ENCODE assay signal across 9 mouse cellular contexts in the genomic region with DNA sequence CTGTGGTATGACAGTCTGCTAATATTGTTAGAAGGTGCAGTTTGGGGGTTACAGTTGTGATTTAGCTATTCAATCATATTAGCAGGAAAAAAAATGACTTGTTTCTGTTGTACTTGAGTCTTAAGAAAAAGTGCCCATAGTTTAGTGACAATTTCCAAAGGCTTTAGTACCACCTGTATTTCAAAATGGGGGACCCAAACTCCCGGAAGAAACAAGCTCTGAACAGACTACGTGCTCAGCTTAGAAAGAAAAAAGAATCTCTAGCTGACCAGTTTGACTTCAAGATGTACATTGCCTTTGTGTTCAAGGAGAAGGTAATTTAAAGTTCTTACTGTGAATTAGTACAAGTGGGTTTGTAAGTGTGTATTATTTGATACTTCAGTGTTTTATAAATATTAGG. TPM values are rescaled to one million over a fixed set of nuclear protein-coding genes. Genes with fewer than 3 reads are reported as not detected.
DNase-seq lines count a peak whose midpoint lies in the region; ATAC-seq and TF ChIP-seq lines count a peak whose summit lies in the region.
"Had no signal": no experiment of that assay in that cellular context is flagged by ENCODE, and none has a peak within 500 bp of the region (broad histone marks: within the 10 kb centered on the region; RNA-seq: fewer than 3 reads in every experiment).

No protein-coding gene starts in this region.

- H3K4me2 ChIP-seq in kidney, postnatal 0 days (ENCODE audit: low read length), result peak overlapping the region; percentile 81
- H3K4me2 ChIP-seq in hindbrain, postnatal 0 days (ENCODE audit: low read depth, low read length), result peak overlapping the region; percentile 91
- peak overlapping the region; percentile 94 for H3K4me2 ChIP-seq in midbrain, embryonic 16.5 days (ENCODE audit: low read length)

- H3K9me3 ChIP-seq in kidney, postnatal 0 days (replicated peaks; ENCODE audit: low read length), result no peaks in the 10 kb centered on the region
- H3K9me3 ChIP-seq in embryonic facial prominence, embryonic 10.5 days, result no peaks in the 10 kb centered on the region
- no peaks in the 10 kb centered on the region for H3K9me3 ChIP-seq in hindbrain, postnatal 0 days (ENCODE audit: low read length)
- no peaks in the 10 kb centered on the region for H3K9me3 ChIP-seq in midbrain, embryonic 16.5 days (replicated peaks; ENCODE audit: control insufficient read depth, low read length, poor library complexity, severe bottlenecking)

- no peak for ATAC-seq in kidney, postnatal 0 days (replicated peaks; ENCODE audit: low FRiP score, low read depth)
- no peak for ATAC-seq in hindbrain, postnatal 0 days
- ATAC-seq in midbrain, embryonic 16.5 days, result no peak
- ATAC-seq: inflammation-experienced regulatory T-cells, adult 6 months had no signal

- WGBS in kidney, postnatal 0 days, result 1% methylated on average over 2 of the region's 2 CpGs
- WGBS in embryonic facial prominence, embryonic 10.5 days, result 47% methylated on average over 2 of the region's 2 CpGs
- 14% methylated on average over 2 of the region's 2 CpGs for WGBS in hindbrain, postnatal 0 days
- 10% methylated on average over 2 of the region's 2 CpGs for WGBS in midbrain, embryonic 16.5 days

- H3K9ac ChIP-seq in kidney, postnatal 0 days (ENCODE audit: low read depth, low read length), result peak overlapping the region; percentile 6; the same call in 1 of the 2 replicates
- no peak overlapping the region for H3K9ac ChIP-seq in hindbrain, postnatal 0 days (replicated peaks; ENCODE audit: low read length)
- H3K9ac ChIP-seq in midbrain, embryonic 16.5 days (ENCODE audit: low read depth, low read length), result peak overlapping the region; percentile 45; the same call in 1 of the 2 replicates

- no peak overlapping the region for H3K27ac ChIP-seq in kidney, postnatal 0 days
- H3K27ac ChIP-seq in embryonic facial prominence, embryonic 10.5 days (replicated peaks), result no peak overlapping the region
- H3K27ac ChIP-seq in hindbrain, postnatal 0 days, result no peak overlapping the region
- H3K27ac ChIP-seq in midbrain, embryonic 16.5 days (ENCODE audit: low read length), result no peak overlapping the region

- DNase-seq in kidney, postnatal 0 days (ENCODE audit: low spot score), result no peak
- no peak for DNase-seq in kidney, postnatal 14 days
- DNase-seq in embryonic facial prominence, embryonic 10.5 days (ENCODE audit: low spot score), result no peak
- DNase-seq in hindbrain, postnatal 0 days (ENCODE audit: low spot score), result no peak
- DNase-seq in spleen, adult 12 weeks (ENCODE audit: low spot score), result no peak
- DNase-seq in adrenal gland, adult (ENCODE audit: inconsistent age in 2 of 2, low spot score in 1 of 2), result no peak
- DNase-seq in cerebellum, adult 9-11 months, result no peak

- peak overlapping the region; percentile 98 for H3K4me3 ChIP-seq in kidney, postnatal 0 days (replicated peaks; ENCODE audit: low read depth, low read length)
- peak overlapping the region; percentile 99 for H3K4me3 ChIP-seq in embryonic facial prominence, embryonic 10.5 days
- peak overlapping the region; percentile 97 for H3K4me3 ChIP-seq in hindbrain, postnatal 0 days (ENCODE audit: low read length)
- peak overlapping the region; percentile 61 for H3K4me3 ChIP-seq in midbrain, embryonic 16.5 days (ENCODE audit: low read depth, low read length)

- H3K36me3 ChIP-seq in kidney, postnatal 0 days (ENCODE audit: insufficient read depth, low read length), result peaks cover 16% of the 10 kb centered on the region
- H3K36me3 ChIP-seq in embryonic facial prominence, embryonic 10.5 days (replicated peaks), result peaks cover 36% of the 10 kb centered on the region
- H3K36me3 ChIP-seq in hindbrain, postnatal 0 days (ENCODE audit: insufficient read depth, low read length), result no peaks in the 10 kb centered on the region
- peaks cover 5% of the 10 kb centered on the region; the same call in 1 of the 2 replicates for H3K36me3 ChIP-seq in midbrain, embryonic 16.5 days (ENCODE audit: control insufficient read depth, insufficient read depth, low read length)

- TF ChIP-seq CTCF in kidney, postnatal 0 days (IDR thresholded peaks at IDR 0.05; ENCODE audit: low read depth), result no peak
- no peak for TF ChIP-seq CTCF in hindbrain, postnatal 0 days (IDR thresholded peaks at IDR 0.05; ENCODE audit: low read depth)

- H3K27me3 ChIP-seq in kidney, postnatal 0 days (ENCODE audit: insufficient read depth, low read length), result no peaks in the 10 kb centered on the region
- no peaks in the 10 kb centered on the region for H3K27me3 ChIP-seq in embryonic facial prominence, embryonic 10.5 days (replicated peaks; ENCODE audit: low read depth, poor library complexity, severe bottlenecking)
- no peaks in the 10 kb centered on the region for H3K27me3 ChIP-seq in hindbrain, postnatal 0 days (ENCODE audit: insufficient read depth, low read length)
- no peaks in the 10 kb centered on the region for H3K27me3 ChIP-seq in midbrain, embryonic 16.5 days (ENCODE audit: control insufficient read depth, insufficient read depth, low read depth, low read length)

- H3K4me1 ChIP-seq in kidney, postnatal 0 days (replicated peaks; ENCODE audit: insufficient read depth, low read length), result 0 out of 2 replicates have a peak, but pooled peaks cover 5% of the 10 kb centered on the region
- H3K4me1 ChIP-seq in embryonic facial prominence, embryonic 10.5 days, result peaks cover 35% of the 10 kb centered on the region
- H3K4me1 ChIP-seq in hindbrain, postnatal 0 days (ENCODE audit: insufficient read depth, low read length), result peaks cover 7% of the 10 kb centered on the region; the same call in 1 of the 2 replicates
- H3K4me1 ChIP-seq in midbrain, embryonic 16.5 days (ENCODE audit: control insufficient read depth, insufficient read depth, low read length), result peaks cover 24% of the 10 kb centered on the region

RNA-seq across cellular contexts. Expression of a gene that starts 1.7 kb away (rescaled TPM):
- polyA plus RNA-seq in kidney, postnatal 0 days (2015; fragmentation: Nextera tagmentation; extraction: Ambion mirVana), result 19.1 and 20.6 TPM in 2 replicates
- polyA plus RNA-seq in embryonic facial prominence, embryonic 10.5 days (2016; fragmentation: Nextera tagmentation; extraction: Ambion mirVana), result 10.2 and 11.2 TPM in 2 replicates
- 39.2 and 40.8 TPM in 2 replicates for total RNA-seq in hindbrain, postnatal 0 days (2014; rRNA removed)
- polyA plus RNA-seq in hindbrain, postnatal 0 days (2015; fragmentation: Nextera tagmentation; extraction: Ambion mirVana), result 16.4 and 18.1 TPM in 2 replicates
- polyA plus RNA-seq in midbrain, embryonic 16.5 days (2015; fragmentation: Nextera tagmentation; extraction: Ambion mirVana), result 19.8 and 25.9 TPM in 2 replicates

RNA-seq across cellular contexts. Expression of a gene that starts 28.1 kb away (rescaled TPM):
- polyA plus RNA-seq in kidney, postnatal 0 days (2015; fragmentation: Nextera tagmentation; extraction: Ambion mirVana), result 238 and 244 TPM in 2 replicates
- 55.1 and 65.5 TPM in 2 replicates for polyA plus RNA-seq in embryonic facial prominence, embryonic 10.5 days (2016; fragmentation: Nextera tagmentation; extraction: Ambion mirVana)
- total RNA-seq in hindbrain, postnatal 0 days (2014; rRNA removed), result 14.7 and 19.3 TPM in 2 replicates
- 69.7 and 74.2 TPM in 2 replicates for polyA plus RNA-seq in hindbrain, postnatal 0 days (2015; fragmentation: Nextera tagmentation; extraction: Ambion mirVana)
- polyA plus RNA-seq in midbrain, embryonic 16.5 days (2015; fragmentation: Nextera tagmentation; extraction: Ambion mirVana), result 49.6 and 53.3 TPM in 2 replicates

RNA-seq across cellular contexts. Expression of a gene that starts 28.3 kb away (rescaled TPM):
- 50.8 and 51.8 TPM in 2 replicates for polyA plus RNA-seq in kidney, postnatal 0 days (2015; fragmentation: Nextera tagmentation; extraction: Ambion mirVana)
- polyA plus RNA-seq in embryonic facial prominence, embryonic 10.5 days (2016; fragmentation: Nextera tagmentation; extraction: Ambion mirVana), result 71.9 and 74.9 TPM in 2 replicates
- 30.0 and 30.9 TPM in 2 replicates for total RNA-seq in hindbrain, postnatal 0 days (2014; rRNA removed)
- 36.6 and 38.8 TPM in 2 replicates for polyA plus RNA-seq in hindbrain, postnatal 0 days (2015; fragmentation: Nextera tagmentation; extraction: Ambion mirVana)
- polyA plus RNA-seq in midbrain, embryonic 16.5 days (2015; fragmentation: Nextera tagmentation; extraction: Ambion mirVana), result 26.5 and 32.0 TPM in 2 replicates

RNA-seq across cellular contexts. Expression of a gene that starts 41.5 kb away (rescaled TPM):
- polyA plus RNA-seq in kidney, postnatal 0 days (2015; fragmentation: Nextera tagmentation; extraction: Ambion mirVana), result 69.8 and 78.7 TPM in 2 replicates
- polyA plus RNA-seq in embryonic facial prominence, embryonic 10.5 days (2016; fragmentation: Nextera tagmentation; extraction: Ambion mirVana), result 177 and 178 TPM in 2 replicates
- 4.7 and 40.9 TPM in 2 replicates for total RNA-seq in hindbrain, postnatal 0 days (2014; rRNA removed)
- polyA plus RNA-seq in hindbrain, postnatal 0 days (2015; fragmentation: Nextera tagmentation; extraction: Ambion mirVana), result 23.4 and 23.6 TPM in 2 replicates
- polyA plus RNA-seq in midbrain, embryonic 16.5 days (2015; fragmentation: Nextera tagmentation; extraction: Ambion mirVana), result 11.0 and 13.6 TPM in 2 replicates

RNA-seq across cellular contexts. Expression of a gene that starts 41.7 kb away (rescaled TPM):
- 0.82 and 1.1 TPM in 2 replicates for polyA plus RNA-seq in kidney, postnatal 0 days (2015; fragmentation: Nextera tagmentation; extraction: Ambion mirVana)
- polyA plus RNA-seq in embryonic facial prominence, embryonic 10.5 days (2016; fragmentation: Nextera tagmentation; extraction: Ambion mirVana), result 0.19 and 0.27 TPM in 2 replicates
- 11.3 and 13.0 TPM in 2 replicates for total RNA-seq in hindbrain, postnatal 0 days (2014; rRNA removed)
- polyA plus RNA-seq in hindbrain, postnatal 0 days (2015; fragmentation: Nextera tagmentation; extraction: Ambion mirVana), result 6.1 TPM in 2 replicates
- 8.9 and 10.2 TPM in 2 replicates for polyA plus RNA-seq in midbrain, embryonic 16.5 days (2015; fragmentation: Nextera tagmentation; extraction: Ambion mirVana)
